Mouse (Mus musculus): ENCODE data around the gene Acoxl.
"Not testable (repeated sequence)": the region's sequence is repeated elsewhere in the genome, so short reads cannot be mapped to it uniquely, and the experiment has no call there.

Gene Acoxl

GRCm38 (mm10) chr2:128086996-128087526, 248.4 kb downstream of the Acoxl start:
- DNase-seq, result no peak

DNA sequence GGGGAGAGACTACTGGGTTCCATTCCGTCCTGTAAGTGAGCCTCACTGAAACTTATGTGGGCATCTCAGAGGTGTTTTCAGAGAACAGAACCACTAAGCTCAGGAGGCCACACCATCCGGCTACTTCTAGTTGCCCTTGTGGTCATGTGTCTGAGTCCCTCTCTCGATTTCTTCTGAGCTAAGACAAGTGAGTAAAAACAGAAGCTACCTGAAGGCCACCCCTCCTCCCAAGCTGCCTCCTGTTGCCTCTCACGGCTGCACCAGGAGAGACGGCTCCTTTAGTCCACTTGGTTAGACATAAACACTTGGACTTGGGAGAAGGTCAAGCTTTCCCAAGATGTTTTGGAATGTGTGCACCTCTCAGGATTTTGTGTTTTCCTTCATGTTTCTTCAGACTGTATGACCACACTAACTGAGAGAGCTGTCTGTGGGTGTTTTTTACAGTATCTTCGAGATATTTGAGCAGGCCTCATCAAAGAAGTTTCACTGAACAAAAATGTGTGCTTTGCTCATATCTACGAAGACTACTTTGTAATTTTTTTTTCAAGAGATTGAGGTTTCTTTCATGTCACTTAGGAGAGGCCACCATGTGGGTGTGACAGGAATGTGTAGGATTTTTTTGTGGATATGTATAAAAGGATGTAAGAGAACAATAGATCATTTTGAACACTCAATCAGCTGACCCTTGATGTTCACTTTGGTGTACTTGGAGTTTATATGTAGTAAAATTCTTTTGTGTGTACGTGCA, 249.3 kb downstream of the Acoxl start:
- no peak for DNase-seq

DNA sequence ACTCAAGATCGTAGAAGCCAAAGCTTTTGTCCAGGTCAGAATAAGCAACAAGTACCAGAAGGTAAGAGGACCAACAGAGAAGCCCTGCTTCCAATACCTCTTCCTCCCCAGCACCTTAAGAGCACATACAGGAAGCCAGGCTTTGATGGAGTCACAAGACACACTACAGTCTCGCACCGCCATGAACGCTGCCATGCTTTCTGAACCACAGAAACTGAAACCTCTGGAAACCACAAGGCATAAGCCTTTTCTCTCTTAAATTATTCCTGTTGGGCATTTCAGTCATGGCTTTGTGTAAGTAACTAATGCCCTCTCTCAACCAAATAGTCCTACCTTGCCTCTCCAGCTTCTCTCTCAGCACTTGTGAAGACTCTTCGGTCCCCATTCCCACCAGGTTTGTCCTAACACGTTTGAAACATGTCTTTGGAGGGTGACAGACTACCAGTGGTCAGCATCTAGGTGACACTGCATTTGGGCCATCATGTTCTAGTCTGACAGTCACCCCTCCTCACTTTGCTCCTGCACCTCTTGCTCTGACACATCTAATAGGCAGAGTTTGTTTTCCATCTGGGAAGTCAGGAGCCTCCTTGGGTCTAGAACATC, 251.7 kb downstream of the Acoxl start:
- DNase-seq, result no peak

- no peak for DNase-seq
Observed at GRCm38 (mm10) chr2:128091431-128092369, 253.0 kb downstream of the Acoxl start.

GRCm38 (mm10) chr2:128092451-128092850, 253.8 kb downstream of the Acoxl start:
- DNase-seq, result no peak

DNA sequence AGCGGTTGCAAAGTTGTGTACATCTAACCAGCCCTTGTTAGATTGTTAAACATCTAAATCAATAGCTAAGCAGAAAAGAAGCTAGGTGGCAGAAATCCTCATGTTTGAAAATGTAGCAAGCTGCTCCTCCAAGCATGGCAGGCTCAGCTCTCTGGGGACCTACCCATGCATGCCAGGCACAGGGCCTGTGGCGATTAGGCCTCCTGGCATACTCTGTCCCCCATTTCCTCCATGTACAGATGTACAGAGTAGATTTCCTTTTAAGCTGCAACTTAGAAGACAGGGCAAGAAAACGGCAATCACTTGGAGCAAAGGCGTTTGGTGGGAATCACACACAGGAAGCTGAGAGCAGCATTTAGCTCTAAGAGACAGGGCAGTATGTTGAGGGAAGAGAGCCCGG, 255.5 kb downstream of the Acoxl start:
- DNase-seq, result no peak

DNA sequence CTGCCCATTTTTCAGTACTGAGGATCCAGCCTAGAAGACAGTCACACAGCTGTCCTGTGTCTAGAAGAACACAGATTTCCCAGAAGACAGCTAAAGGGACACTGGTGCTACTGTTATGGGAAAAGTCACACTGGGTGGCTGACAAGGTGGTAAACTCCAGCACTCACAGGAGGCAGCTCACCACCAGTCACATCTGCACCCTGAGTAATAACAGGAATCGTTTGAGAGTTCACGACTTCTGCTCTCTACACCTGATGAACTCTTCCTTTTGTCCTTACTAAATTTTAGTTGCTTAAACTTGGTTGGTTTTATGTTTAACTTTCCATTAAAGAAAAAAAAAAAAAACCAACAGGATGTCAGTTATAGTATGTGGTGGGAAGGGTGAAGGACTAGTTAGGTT, 255.9 kb downstream of the Acoxl start:
- no peak for DNase-seq

GRCm38 (mm10) chr2:128095270-128095669, 256.6 kb downstream of the Acoxl start:
- no peak for DNase-seq

- no peak for DNase-seq
Observed at GRCm38 (mm10) chr2:128096070-128096469, 257.4 kb downstream of the Acoxl start.

- not testable (repeated sequence) for DNase-seq
Observed at GRCm38 (mm10) chr2:128098118-128098517, 259.4 kb downstream of the Acoxl start.

DNA sequence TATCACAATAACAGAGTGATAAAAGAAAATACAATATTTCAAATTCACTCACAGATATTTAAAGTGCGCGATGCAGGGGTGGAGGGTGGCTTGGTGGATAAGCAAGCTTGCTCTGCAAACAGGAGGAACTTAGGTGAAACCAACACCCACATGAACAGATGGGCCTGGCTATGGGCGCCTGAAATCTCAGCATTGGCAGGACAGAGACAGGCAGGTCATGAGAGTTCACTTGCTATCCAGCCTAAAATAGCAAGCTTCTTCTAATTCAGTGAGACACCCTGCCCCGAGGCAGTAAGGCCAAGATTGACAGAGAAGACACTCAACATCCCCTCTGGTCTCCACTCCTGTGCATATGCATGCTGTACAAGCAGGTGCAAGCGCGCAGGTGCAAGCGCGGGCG, 263.4 kb downstream of the Acoxl start:
- no peak for DNase-seq

DNA sequence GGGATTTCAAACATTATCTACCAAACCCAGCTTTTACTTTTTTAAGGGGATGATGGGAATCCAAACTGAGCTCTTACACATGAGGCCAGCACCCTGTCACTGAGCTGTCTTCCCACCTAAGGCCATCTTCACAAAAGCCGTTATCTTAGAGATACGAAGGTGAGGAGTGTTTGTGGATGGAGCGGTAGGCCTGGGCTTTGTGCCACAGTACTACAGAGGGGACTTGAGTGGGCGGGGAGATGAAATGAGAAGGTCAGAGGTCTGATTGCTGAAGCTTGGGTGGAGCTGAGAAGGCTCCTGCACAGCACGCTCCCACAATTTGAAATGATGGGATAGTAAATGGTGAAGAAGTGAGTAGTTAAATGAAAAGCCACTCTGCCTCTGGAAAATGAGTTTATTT, 266.1 kb downstream of the Acoxl start:
- no peak for DNase-seq

GRCm38 (mm10) chr2:128105651-128106050, 267.0 kb downstream of the Acoxl start:
- no peak for DNase-seq

- DNase-seq, result no peak
Observed at GRCm38 (mm10) chr2:128111537-128111936, 272.9 kb downstream of the Acoxl start.

DNA sequence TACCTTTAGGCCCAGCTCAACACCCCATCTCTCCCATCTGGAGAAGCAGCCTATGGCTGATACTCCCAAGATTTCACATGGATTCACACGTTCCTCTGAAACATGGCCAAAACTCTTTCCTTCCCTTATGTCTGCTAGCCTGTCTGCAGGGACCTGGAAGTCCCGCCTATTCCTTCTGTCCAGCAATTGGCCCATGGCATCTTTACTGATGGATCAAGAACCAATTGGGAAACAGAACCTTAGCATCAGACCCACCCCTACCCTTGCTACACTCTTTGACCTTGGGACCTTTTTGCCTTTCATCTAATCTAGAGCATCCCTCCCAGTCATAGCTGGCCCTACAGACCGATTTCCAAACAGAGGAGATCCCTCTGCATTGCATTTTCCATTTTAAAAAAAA, 275.9 kb downstream of the Acoxl start:
- DNase-seq, result no peak

- DNase-seq, result no peak
Observed at GRCm38 (mm10) chr2:128115579-128115978, 276.9 kb downstream of the Acoxl start.

GRCm38 (mm10) chr2:128117605-128118004, 278.9 kb downstream of the Acoxl start:
- no peak for DNase-seq

- no peak for DNase-seq
Observed at GRCm38 (mm10) chr2:128118971-128119370, 280.3 kb downstream of the Acoxl start.

DNA sequence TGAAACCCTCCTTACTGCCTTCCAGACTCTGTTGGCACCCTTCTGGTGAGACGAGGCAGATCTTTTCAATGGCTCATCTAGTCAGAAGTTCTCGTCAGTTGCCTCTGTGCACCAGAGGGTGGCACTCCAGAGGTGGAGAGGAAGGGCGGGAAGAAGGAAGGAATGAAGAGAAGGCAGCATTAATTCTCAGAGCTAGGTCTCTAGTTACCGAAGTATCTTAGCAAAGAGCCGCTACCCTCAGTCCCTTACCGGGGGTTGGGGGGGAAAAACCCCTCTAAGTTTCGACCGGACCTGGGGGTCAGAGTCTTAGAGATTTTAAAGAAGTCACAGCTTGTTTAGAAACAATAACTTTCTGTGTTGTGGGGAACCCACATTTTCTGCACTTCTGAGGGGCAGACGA, 283.8 kb downstream of the Acoxl start:
- peak; percentile 58 for DNase-seq

- DNase-seq, result no peak
Observed at GRCm38 (mm10) chr2:128122891-128123771, 284.5 kb downstream of the Acoxl start.

GRCm38 (mm10) chr2:128123921-128124683, 285.4 kb downstream of the Acoxl start:
- DNase-seq, result no peak
